Mouse (Mus musculus) stomach, embryonic 15.5 days (tissue): ENCODE measurements around the gene Rnf213. TPM values are rescaled to one million over a fixed set of nuclear protein-coding genes. Genes with fewer than 3 reads are reported as not detected.
A peak's percentile ranks its signal among the peaks of the same experiment; 100 is the strongest.

Source experiments
- ATAC-seq: fragments of 200-750 bp; cut with Nextera tagmentation; 2 replicates; pipeline ENCODE4 v1.8.0; 2017; ENCODE audit warnings: low read depth, moderate number of reproducible peaks, moderate TSS enrichment; ENCODE audit not compliant: insufficient read depth, low FRiP score
- H3K27ac ChIP-seq: fragments of 300-500 bp; sonication (generic); 2 replicates; pipeline ENCODE4 v1.5.1; 2015; ENCODE audit warnings: mild to moderate bottlenecking, inconsistent platforms
- H3K27me3 ChIP-seq: fragments of 300-500 bp; sonication (generic); replicated peaks from 2 replicates; pipeline ENCODE4 v1.6.1; 2015; ENCODE audit warnings: inconsistent platforms
- H3K36me3 ChIP-seq: fragments of 300-500 bp; sonication (generic); 2 replicates; pipeline ENCODE4 v1.6.1; 2015; ENCODE audit warnings: inconsistent platforms
- H3K4me1 ChIP-seq: fragments of 300-500 bp; sonication (generic); 2 replicates; pipeline ENCODE4 v1.6.1; 2015; ENCODE audit warnings: inconsistent platforms
- H3K4me2 ChIP-seq: fragments of 300-500 bp; sonication (generic); 2 replicates; pipeline ENCODE4 v1.6.1; 2015; ENCODE audit warnings: mild to moderate bottlenecking, inconsistent platforms
- H3K4me3 ChIP-seq: fragments of 300-500 bp; sonication (generic); replicated peaks from 2 replicates; pipeline ENCODE4 v1.5.1; 2015; ENCODE audit warnings: inconsistent platforms
- H3K9ac ChIP-seq: fragments of 300-500 bp; sonication (generic); 2 replicates; pipeline ENCODE4 v1.6.1; 2015; ENCODE audit warnings: inconsistent platforms
- H3K9me3 ChIP-seq: fragments of 300-500 bp; sonication (generic); 2 replicates; pipeline ENCODE4 v1.6.1; 2016; ENCODE audit warnings: inconsistent platforms
- WGBS: fragments of 180-500 bp; shearing (Covaris S2); methylation state at CpG from one replicate; pipeline ENCODE4 v1.1.7; 2015; 5-methylcytosine and 5-hydroxymethylcytosine counted together
- microRNA counts: library from miRNA; unstranded; fragments of <30 nt; microRNA quantifications from one replicate; lab custom pipeline; 2016
- microRNA-seq: library from miRNA; unstranded; fragments of <30 nt; microRNA quantifications from one replicate; pipeline ENCODE4, GENCODE M21; 2016
- polyA plus RNA-seq: library from polyadenylated mRNA; unstranded; fragments of >200 nt; fragmentation: Nextera tagmentation; extraction: Ambion mirVana; gene quantifications from 2 replicates; pipeline ENCODE4 v1.2.1, GENCODE M21; 2015

The Rnf213 gene
- polyA plus RNA-seq, 1 experiment from 2014 or later, result 7.3 TPM

GRCm38 (mm10) chr11:119522779-119523178, 129.9 kb downstream of the Rnf213 start:
- no peak overlapping the region for H3K4me2 ChIP-seq
- peaks cover 6% of the 10 kb centered on the region; the same call in 1 of the 2 replicates for H3K4me1 ChIP-seq
- no peaks in the 10 kb centered on the region for H3K36me3 ChIP-seq
- no peak overlapping the region for H3K9ac ChIP-seq
- no peak for ATAC-seq
- 72% methylated on average over 8 of the region's 8 CpGs for WGBS
- no peak overlapping the region for H3K4me3 ChIP-seq
- H3K9me3 ChIP-seq, result no peaks in the 10 kb centered on the region
- no peaks in the 10 kb centered on the region for H3K27me3 ChIP-seq
- H3K27ac ChIP-seq, result no peak overlapping the region

GRCm38 (mm10) chr11:119523392-119523791, 130.5 kb downstream of the Rnf213 start:
- Histone ChIP-seq H3K36me3 (no peaks in the 10 kb centered on the region), H3K9ac (no peak overlapping the region), H3K4me2 (no peak overlapping the region), H3K4me3 (no peak overlapping the region), H3K4me1 (peaks cover 6% of the 10 kb centered on the region; the same call in 1 of the 2 replicates), H3K27me3 (no peaks in the 10 kb centered on the region), H3K27ac (no peak overlapping the region), H3K9me3 (no peaks in the 10 kb centered on the region)
- ATAC-seq, result no peak
- WGBS, result 76% methylated on average over 3 of the region's 3 CpGs

DNA sequence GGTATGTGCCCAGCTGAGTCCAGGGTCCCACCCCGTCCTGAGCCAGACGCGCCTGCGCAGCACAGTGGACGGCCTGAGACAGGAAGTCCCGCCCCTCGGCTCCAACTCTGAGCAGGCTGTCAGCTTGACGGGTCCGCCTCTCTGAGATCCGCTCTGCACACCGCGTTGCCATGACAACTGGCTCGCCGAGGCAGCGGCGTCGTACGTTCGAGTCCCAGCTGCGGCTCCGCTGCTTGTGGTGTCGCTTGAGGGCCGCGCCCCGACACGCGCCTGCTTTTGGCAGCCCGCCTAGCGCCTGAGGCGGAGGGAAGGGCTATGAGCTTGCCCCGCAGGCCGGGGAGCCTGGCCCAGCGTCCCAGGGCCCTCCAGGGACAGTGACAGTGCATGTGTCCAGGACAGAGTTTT, 131.6 kb downstream of the Rnf213 start:
- ATAC-seq, result peak; percentile 93
- H3K4me1 ChIP-seq, result peaks cover 6% of the 10 kb centered on the region; the same call in 1 of the 2 replicates
- 3% methylated on average over 33 of the region's 33 CpGs for WGBS
- H3K27ac ChIP-seq, result no peak overlapping the region
- H3K9ac ChIP-seq, result no peak overlapping the region; the same call in 1 of the 2 replicates
- H3K4me3 ChIP-seq, result peak overlapping the region; percentile 48
- peak overlapping the region; percentile 78 for H3K4me2 ChIP-seq
- no peaks in the 10 kb centered on the region for H3K27me3 ChIP-seq
- H3K9me3 ChIP-seq, result no peaks in the 10 kb centered on the region
- no peaks in the 10 kb centered on the region for H3K36me3 ChIP-seq

DNA sequence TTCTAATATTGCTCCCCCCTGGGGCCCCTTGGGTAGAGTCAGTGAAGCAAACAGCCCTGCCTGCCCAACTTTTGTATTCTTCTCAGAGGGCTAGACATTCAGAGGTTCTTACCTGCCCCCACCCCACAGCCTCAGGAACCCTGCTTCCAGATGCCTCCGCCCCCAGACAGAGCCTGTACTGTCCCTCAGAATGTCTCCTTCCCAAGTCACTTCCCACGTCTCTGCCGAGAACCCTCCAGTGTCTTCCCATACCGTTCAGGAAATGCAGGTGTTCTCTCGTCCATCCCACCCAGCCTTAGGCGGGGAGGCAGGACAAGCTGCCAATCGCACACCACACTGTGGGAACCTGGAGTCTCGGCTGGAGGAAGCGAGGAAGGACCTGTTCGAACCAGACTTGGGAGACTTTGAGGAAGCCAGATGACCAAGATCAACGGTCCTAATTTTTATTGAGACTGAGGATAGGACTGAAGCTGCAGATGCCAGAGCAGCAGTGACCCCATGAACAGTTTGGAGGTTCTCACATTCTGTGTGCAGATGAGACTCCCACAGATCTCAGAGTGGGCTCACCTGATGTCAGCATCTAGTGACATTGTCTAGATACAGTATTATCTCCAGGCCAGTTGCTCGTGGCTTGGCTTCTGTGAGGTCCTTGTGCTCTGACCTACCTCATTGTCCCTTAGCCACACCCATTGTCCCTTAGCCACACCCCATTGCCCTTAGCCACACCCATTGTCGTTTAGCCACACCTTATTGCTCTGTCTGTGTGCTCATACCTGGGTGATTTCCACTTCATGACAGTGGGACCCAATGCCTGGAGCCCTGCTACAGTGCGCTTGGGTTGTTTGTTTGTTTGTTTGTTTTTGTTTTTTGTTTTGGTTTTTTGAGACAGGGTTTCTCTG, 133.4 kb downstream of the Rnf213 start:
- no peak overlapping the region for H3K4me3 ChIP-seq
- H3K4me2 ChIP-seq, result no peak overlapping the region
- H3K9ac ChIP-seq, result no peak overlapping the region
- H3K9me3 ChIP-seq, result no peaks in the 10 kb centered on the region
- WGBS, result 72% methylated on average over 14 of the region's 14 CpGs
- no peak overlapping the region for H3K27ac ChIP-seq
- H3K36me3 ChIP-seq, result no peaks in the 10 kb centered on the region
- no peak for ATAC-seq
- no peaks in the 10 kb centered on the region for H3K27me3 ChIP-seq
- H3K4me1 ChIP-seq, result peaks cover 6% of the 10 kb centered on the region; the same call in 1 of the 2 replicates

- Histone ChIP-seq H3K4me3 (no peak overlapping the region), H3K9me3 (no peaks in the 10 kb centered on the region), H3K4me1 (peaks cover 6% of the 10 kb centered on the region; the same call in 1 of the 2 replicates), H3K27ac (no peak overlapping the region), H3K36me3 (no peaks in the 10 kb centered on the region), H3K27me3 (no peaks in the 10 kb centered on the region), H3K9ac (no peak overlapping the region), H3K4me2 (no peak overlapping the region)
- no peak for ATAC-seq
- 48% methylated on average over 11 of the region's 11 CpGs for WGBS
These were observed 136.0 kb downstream of the Rnf213 start for GRCm38 (mm10) chr11:119528930-119529329.

DNA sequence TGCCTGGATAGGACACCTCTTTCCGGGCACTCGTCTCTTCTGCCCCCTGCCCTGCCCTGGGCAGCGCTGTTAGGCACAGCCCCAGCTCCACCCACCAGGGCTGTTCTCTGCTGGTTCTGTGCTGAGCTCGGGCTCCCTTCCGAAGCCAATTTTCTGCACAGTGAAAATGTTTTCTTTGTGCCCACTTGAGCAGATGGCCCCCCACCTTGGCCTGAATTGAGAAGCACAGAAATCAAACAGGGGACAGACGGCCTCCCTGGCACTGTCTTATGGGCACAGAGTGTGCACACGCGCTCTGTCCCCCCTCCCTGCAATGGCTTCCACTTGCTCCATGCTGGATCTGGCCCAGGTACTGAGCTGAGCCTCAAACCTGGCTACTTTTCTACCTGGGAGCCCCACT, 139.6 kb downstream of the Rnf213 start:
- Histone ChIP-seq H3K4me1 (no peaks in the 10 kb centered on the region), H3K27me3 (no peaks in the 10 kb centered on the region), H3K9ac (no peak overlapping the region), H3K4me3 (no peak overlapping the region), H3K9me3 (no peaks in the 10 kb centered on the region), H3K27ac (no peak overlapping the region), H3K4me2 (no peak overlapping the region), H3K36me3 (no peaks in the 10 kb centered on the region)
- WGBS, result 70% methylated on average over 8 of the region's 8 CpGs
- no peak for ATAC-seq

DNA sequence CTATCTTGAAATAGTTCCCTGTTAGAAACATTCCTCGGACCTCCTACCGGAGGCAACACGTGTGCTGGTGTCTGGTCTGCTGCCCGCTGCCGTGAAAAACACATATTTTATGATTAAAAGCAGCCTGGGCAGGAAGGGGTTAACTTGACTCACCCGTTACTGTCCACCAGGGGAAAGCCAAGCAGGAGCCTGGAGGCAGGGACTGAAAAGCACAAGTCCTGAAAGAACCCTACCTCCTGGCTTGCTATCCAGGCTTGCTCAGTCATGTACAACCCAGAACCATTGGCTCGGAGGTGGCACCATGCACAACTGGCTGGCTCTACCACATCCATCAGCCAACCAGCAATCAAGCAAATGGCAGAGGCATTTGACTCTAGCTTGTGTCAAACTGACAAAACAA, 140.8 kb downstream of the Rnf213 start:
- H3K9ac ChIP-seq, result no peak overlapping the region
- H3K36me3 ChIP-seq, result no peaks in the 10 kb centered on the region
- H3K27me3 ChIP-seq, result no peaks in the 10 kb centered on the region
- no peaks in the 10 kb centered on the region for H3K9me3 ChIP-seq
- H3K4me2 ChIP-seq, result no peak overlapping the region
- WGBS, result 63% methylated on average over 7 of the region's 7 CpGs
- no peak overlapping the region for H3K27ac ChIP-seq
- H3K4me3 ChIP-seq, result no peak overlapping the region
- no peak for ATAC-seq
- H3K4me1 ChIP-seq, result no peaks in the 10 kb centered on the region

MicroRNAs encoded within 50 kb of the gene (microRNA counts, 519-probe panel; counts per million panel counts)
- microRNA mmu-miR-1932 (lab: Ali Mortazavi, UCI), result not detected

Small RNA genes within 50 kb of the gene (microRNA-seq; reads per million reads assigned to microRNA genes)
- gene Mir1932, result 1.2 reads per million

Other genes with a start within 250 kb of the Rnf213 start
- gene Tbc1d16, start 164.6 kb upstream of the Rnf213 start, polyA plus RNA-seq, result 18.7 and 19.3 TPM in 2 replicates
- 2.1 and 2.6 TPM in 2 replicates for gene Ccdc40, start 164.5 kb upstream of the Rnf213 start, polyA plus RNA-seq
- gene Gaa, start 125.2 kb upstream of the Rnf213 start, polyA plus RNA-seq, result 62.6 and 64.3 TPM in 2 replicates
- 299 and 315 TPM in 2 replicates for gene Eif4a3, start 93.0 kb upstream of the Rnf213 start, polyA plus RNA-seq
- gene Card14, start 85.3 kb upstream of the Rnf213 start, polyA plus RNA-seq, result 1.8 and 2.0 TPM in 2 replicates
- 8.2 and 8.3 TPM in 2 replicates for gene Sgsh, start 37.6 kb upstream of the Rnf213 start, polyA plus RNA-seq
- 9.2 and 9.9 TPM in 2 replicates for gene Slc26a11, start 37.5 kb upstream of the Rnf213 start, polyA plus RNA-seq
- gene Endov, start 98.2 kb downstream of the Rnf213 start, polyA plus RNA-seq, result 11.5 and 13.5 TPM in 2 replicates
- gene Nptx1, start 154.7 kb downstream of the Rnf213 start, polyA plus RNA-seq, result 0.59 and 0.63 TPM in 2 replicates
- 9.3 and 10.0 TPM in 2 replicates for gene Rptor, start 209.8 kb downstream of the Rnf213 start, polyA plus RNA-seq